Mouse (Mus musculus) intestine, embryonic 15.5 days (tissue): ENCODE results near the gene Morf4l1. TPM values are rescaled to one million over a fixed set of nuclear protein-coding genes. Genes with fewer than 3 reads are reported as not detected.
"Not testable (repeated sequence)": the region's sequence is repeated elsewhere in the genome, so short reads cannot be mapped to it uniquely, and the experiment has no call there.

Experiments used
- ATAC-seq: fragments of 200-750 bp; cut with Nextera tagmentation; 2 replicates; pipeline ENCODE4 v1.8.0; 2017; ENCODE audit warnings: moderate TSS enrichment, moderate library complexity
- H3K27ac ChIP-seq: fragments of 300-500 bp; sonication (generic); 2 replicates; pipeline ENCODE4 v1.5.1; 2015; ENCODE audit warnings: mild to moderate bottlenecking, inconsistent platforms
- H3K27me3 ChIP-seq: fragments of 300-500 bp; sonication (generic); replicated peaks from 2 replicates; pipeline ENCODE4 v1.6.1; 2015; ENCODE audit warnings: inconsistent platforms
- H3K36me3 ChIP-seq: fragments of 300-500 bp; sonication (generic); 2 replicates; pipeline ENCODE4 v1.6.1; 2015; ENCODE audit warnings: inconsistent platforms
- H3K4me1 ChIP-seq: fragments of 300-500 bp; sonication (generic); replicated peaks from 2 replicates; pipeline ENCODE4 v1.6.1; 2015; ENCODE audit warnings: inconsistent platforms
- H3K4me2 ChIP-seq: fragments of 300-500 bp; sonication (generic); replicated peaks from 2 replicates; pipeline ENCODE4 v1.6.1; 2015; ENCODE audit warnings: mild to moderate bottlenecking, inconsistent platforms
- H3K4me3 ChIP-seq: fragments of 300-500 bp; sonication (generic); replicated peaks from 2 replicates; pipeline ENCODE4 v1.5.1; 2015; ENCODE audit warnings: inconsistent platforms
- H3K9ac ChIP-seq: fragments of 300-500 bp; sonication (generic); 2 replicates; pipeline ENCODE4 v1.6.1; 2015; ENCODE audit warnings: inconsistent platforms
- H3K9me3 ChIP-seq: fragments of 300-500 bp; sonication (generic); 2 replicates; pipeline ENCODE4 v1.6.1; 2016; ENCODE audit warnings: inconsistent platforms
- WGBS: fragments of 180-500 bp; shearing (Covaris S2); methylation state at CpG from one replicate; pipeline ENCODE4 v1.1.7; 2015; 5-methylcytosine and 5-hydroxymethylcytosine counted together
- polyA plus RNA-seq: library from polyadenylated mRNA; unstranded; fragments of >200 nt; fragmentation: Nextera tagmentation; extraction: Ambion mirVana; gene quantifications from 2 replicates; pipeline ENCODE4 v1.2.1, GENCODE M21; 2015

Morf4l1 gene
- polyA plus RNA-seq, 1 experiment from 2014 or later, result 344 TPM

DNA sequence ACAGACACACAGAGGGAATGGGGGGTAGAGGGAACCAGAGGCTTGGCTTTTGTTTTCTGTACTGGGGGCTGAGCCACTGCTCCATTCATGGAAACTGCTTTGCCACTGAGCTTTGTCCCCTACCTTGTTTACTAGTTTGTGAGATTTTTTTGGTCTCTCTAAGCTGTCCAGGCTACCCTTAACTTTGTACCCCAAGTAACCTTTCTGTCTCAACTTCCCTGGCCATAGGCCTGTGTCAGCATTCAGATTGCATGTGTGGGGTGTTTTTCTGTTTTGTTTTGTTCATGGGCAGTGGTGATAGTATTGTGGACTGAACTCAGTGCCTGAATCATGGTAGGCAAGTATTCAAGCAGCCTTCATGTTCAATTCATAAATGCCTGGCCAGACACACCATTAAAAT, 6.3 kb downstream of the Morf4l1 start:
- H3K27ac ChIP-seq, result no peak overlapping the region
- no peaks in the 10 kb centered on the region for H3K27me3 ChIP-seq
- no peak for ATAC-seq
- H3K9me3 ChIP-seq, result no peaks in the 10 kb centered on the region
- H3K9ac ChIP-seq, result no peak overlapping the region
- H3K4me3 ChIP-seq, result no peak overlapping the region
- 0 out of 2 replicates have a peak, but pooled peaks cover 8% of the 10 kb centered on the region for H3K36me3 ChIP-seq
- no peak overlapping the region for H3K4me2 ChIP-seq
- no peaks in the 10 kb centered on the region; the same call in none of the 2 replicates for H3K4me1 ChIP-seq

DNA sequence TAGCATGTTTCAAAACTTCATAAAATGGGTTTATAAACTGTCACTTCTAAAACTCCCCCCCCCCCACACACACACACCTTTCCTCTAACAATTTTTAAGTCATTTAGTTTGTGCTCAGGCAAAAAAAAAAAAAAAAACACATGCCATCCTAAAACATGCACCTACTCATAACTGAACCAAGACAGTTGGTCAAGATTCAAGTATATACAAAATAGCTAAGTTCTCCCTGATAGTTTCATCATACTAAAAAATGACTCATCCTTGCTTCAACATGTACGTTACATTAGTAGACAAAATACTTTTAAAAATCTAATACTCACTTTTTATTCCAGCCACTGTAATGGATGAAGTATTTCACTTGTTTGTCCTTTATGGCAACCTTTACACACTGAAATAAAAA, 7.7 kb downstream of the Morf4l1 start:
- H3K4me3 ChIP-seq, result no peak overlapping the region
- no peaks in the 10 kb centered on the region for H3K27me3 ChIP-seq
- no peak for ATAC-seq
- 86% methylated on average over 1 of the region's 1 CpGs for WGBS
- 0 out of 2 replicates have a peak, but pooled peaks cover 8% of the 10 kb centered on the region for H3K36me3 ChIP-seq
- no peak overlapping the region for H3K4me2 ChIP-seq
- no peaks in the 10 kb centered on the region for H3K9me3 ChIP-seq
- H3K4me1 ChIP-seq, result no peaks in the 10 kb centered on the region; the same call in none of the 2 replicates
- H3K9ac ChIP-seq, result no peak overlapping the region
- H3K27ac ChIP-seq, result no peak overlapping the region

DNA sequence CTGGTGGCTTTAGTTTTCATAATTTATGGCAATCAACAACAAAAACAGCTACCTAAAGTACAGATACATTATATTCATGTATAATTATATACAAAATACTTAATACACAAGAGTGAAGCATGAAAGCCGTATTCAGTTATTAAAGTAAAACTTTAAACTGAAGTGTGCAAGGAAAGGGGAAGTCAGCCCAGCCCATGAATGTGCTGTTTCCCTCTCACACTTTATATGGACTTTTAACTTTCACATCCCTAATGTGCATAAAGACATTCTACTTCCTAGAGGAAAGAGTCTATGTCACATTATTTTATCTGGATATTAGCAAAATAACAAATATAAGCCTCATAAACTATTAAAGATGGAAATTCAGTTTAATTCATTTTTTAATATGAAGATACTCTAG, 9.1 kb downstream of the Morf4l1 start:
- Histone ChIP-seq H3K27ac (no peak overlapping the region), H3K4me1 (no peaks in the 10 kb centered on the region; the same call in none of the 2 replicates), H3K4me2 (no peak overlapping the region), H3K27me3 (no peaks in the 10 kb centered on the region), H3K36me3 (peaks cover 16% of the 10 kb centered on the region; the same call in 1 of the 2 replicates), H3K4me3 (no peak overlapping the region), H3K9ac (no peak overlapping the region), H3K9me3 (no peaks in the 10 kb centered on the region)
- ATAC-seq, result no peak
- 96% methylated on average over 1 of the region's 1 CpGs for WGBS

DNA sequence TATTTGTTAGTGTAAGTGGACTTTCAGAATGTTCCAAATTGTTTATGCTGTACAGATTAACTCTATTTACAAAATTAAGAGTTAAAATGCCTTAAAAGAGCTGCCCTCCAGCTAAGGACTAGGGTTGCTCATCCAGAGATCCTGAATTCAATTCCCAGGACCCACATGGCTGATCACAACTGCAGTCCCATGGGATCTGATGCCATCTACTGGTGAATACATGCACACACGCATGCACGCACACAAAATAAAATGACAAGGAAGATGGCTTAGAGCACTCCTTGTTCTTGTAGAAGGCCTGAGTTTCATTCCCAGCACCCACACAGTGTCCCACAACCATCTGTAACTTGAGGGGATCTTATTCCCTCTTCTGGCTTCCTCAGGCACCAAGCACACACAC, 13.8 kb downstream of the Morf4l1 start:
- ATAC-seq, result peak; percentile 26; the same call in 1 of the 2 replicates

DNA sequence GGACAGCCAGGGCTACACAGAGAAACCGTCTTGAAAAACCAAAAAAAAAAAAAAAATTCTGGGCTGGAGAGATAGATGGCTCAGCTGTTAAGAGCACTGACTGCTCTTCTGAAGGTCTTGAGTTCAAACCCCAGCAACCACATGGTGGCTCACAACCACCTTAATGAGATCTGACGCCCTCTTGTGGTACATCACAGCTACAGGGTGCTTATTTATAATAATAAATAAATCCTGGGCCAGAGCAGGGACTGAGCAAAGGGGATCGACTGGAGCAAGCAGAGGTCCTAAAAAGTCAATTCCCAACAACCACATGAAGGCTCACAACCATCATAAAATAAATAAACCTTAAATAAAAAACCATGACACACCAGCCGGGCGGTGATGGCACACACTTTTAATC, 15.6 kb downstream of the Morf4l1 start:
- ATAC-seq, result no peak
- no peaks in the 10 kb centered on the region for H3K4me1 ChIP-seq
- no peak overlapping the region for H3K27ac ChIP-seq
- 88% methylated on average over 5 of the region's 5 CpGs for WGBS
- no peak overlapping the region for H3K9ac ChIP-seq
- H3K4me3 ChIP-seq, result no peak overlapping the region
- no peaks in the 10 kb centered on the region for H3K9me3 ChIP-seq
- no peak overlapping the region for H3K4me2 ChIP-seq
- peaks cover 31% of the 10 kb centered on the region for H3K36me3 ChIP-seq
- no peaks in the 10 kb centered on the region for H3K27me3 ChIP-seq

More for the DNA sequence above, 13.8 kb downstream of the Morf4l1 start:
- WGBS, result 77% methylated on average over 2 of the region's 2 CpGs
- Histone ChIP-seq H3K27ac (no peak overlapping the region), H3K4me2 (no peak overlapping the region), H3K9me3 (no peaks in the 10 kb centered on the region), H3K4me1 (no peaks in the 10 kb centered on the region), H3K36me3 (peaks cover 33% of the 10 kb centered on the region), H3K9ac (no peak overlapping the region), H3K27me3 (no peaks in the 10 kb centered on the region), H3K4me3 (no peak overlapping the region)

DNA sequence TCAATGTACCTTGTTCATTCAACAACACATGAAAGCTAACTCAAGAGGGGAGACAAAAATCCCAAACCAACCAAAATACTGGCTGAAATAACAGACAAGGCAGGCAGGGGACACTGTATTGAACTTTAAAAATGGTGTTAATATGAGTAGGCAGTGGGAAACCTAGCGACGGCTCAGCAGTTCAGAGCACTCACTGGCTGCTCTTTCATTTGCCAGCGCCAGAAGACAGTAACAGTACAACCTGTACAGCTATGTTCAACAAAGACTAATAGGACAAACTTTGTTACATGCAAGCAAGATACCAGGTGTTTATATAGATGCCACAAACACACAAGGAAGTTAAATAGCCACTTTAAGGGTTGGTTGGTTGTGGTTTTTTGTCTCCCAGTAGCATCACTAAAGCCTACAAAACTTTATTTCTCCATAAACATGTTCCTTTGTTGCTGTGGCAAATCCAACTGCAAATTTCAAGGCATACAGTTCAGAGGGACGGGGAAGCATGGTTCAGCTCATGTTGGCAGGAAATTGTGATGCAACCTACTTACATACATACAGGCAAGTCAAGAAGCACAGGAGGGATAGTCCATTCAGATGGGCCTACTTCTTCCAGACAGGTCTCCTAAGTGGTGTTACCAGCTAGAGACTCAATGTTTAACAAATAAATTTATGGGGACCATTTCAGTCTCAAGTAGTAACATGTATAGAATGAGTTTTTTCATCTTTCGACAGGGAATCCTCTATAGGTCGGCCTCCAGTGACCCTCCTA, 25.1 kb downstream of the Morf4l1 start:
- no peak overlapping the region for H3K9ac ChIP-seq
- 94% methylated on average over 6 of the region's 6 CpGs for WGBS
- H3K27me3 ChIP-seq, result no peaks in the 10 kb centered on the region
- ATAC-seq, result no peak
- no peak overlapping the region for H3K27ac ChIP-seq
- no peaks in the 10 kb centered on the region for H3K4me1 ChIP-seq
- H3K36me3 ChIP-seq, result peaks cover 20% of the 10 kb centered on the region
- no peak overlapping the region for H3K4me3 ChIP-seq
- H3K9me3 ChIP-seq, result no peaks in the 10 kb centered on the region
- H3K4me2 ChIP-seq, result no peak overlapping the region

DNA sequence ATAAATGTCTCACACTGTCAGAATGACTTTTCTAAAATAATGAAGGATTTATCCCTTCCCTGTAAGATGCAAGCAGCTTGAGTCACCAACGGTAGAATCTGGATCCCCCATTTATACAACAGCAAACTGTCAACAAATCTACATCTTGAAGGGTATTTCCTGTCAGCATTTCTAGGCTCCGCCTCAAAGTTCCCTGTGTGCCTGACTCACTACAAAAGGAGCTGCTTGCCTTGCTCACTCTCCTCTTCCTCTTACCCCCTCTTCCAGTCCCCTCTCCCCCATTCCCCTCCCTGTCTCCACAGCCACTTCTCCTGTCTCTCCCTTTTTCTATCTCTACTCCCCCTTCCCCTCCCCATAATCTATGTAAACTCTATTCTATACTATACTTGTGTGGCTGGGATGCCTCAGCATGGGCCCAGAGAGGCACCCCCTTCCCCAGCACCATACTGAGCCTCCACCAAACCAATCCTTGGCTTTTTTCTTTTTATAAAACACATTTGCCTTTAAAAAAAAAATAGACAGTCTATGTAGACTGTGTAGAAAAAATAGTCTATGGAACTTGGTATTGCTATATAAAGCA, 26.6 kb downstream of the Morf4l1 start:
- WGBS, result 90% methylated on average over 2 of the region's 2 CpGs
- H3K4me2 ChIP-seq, result no peak overlapping the region
- ATAC-seq, result peak; percentile 45; the same call in 1 of the 2 replicates
- no peak overlapping the region for H3K27ac ChIP-seq
- H3K4me1 ChIP-seq, result no peaks in the 10 kb centered on the region
- no peaks in the 10 kb centered on the region for H3K27me3 ChIP-seq
- H3K4me3 ChIP-seq, result no peak overlapping the region
- H3K9me3 ChIP-seq, result no peaks in the 10 kb centered on the region
- peaks cover 20% of the 10 kb centered on the region for H3K36me3 ChIP-seq
- no peak overlapping the region for H3K9ac ChIP-seq

DNA sequence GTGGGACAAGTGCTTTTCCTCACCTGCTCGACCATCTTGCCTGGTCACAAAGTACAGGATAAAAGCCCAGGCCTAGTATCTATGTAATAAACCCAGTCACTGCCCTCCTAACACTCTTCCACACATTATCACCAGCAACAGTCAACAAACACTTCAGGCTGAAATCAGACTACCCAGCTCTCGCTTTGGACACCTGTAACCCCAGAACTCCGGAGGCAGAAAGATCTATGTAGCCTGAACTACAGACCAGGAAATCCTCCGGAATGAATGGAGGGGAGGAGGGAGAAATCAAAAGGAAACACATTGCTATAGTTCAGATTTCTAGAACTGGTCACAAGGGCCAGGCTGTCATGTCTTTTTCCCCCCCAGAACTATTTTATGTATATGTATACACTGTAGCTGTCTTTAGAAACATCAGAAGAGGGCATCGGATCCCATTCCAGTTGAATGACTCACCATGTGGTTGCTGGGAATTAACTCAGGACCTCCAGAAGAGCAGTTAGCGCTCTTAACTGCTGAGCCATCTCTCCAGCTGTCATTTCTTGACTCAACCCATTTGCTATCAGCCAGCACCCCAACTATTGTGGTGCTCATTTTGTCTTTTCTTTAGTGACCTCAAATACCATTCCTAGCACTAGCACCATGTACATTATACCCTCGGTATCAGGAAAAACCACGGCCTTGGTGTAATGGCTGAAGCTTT, 29.7 kb downstream of the Morf4l1 start:
- no peak overlapping the region for H3K4me3 ChIP-seq
- no peak for ATAC-seq
- H3K4me1 ChIP-seq, result no peaks in the 10 kb centered on the region
- WGBS, result 79% methylated on average over 8 of the region's 8 CpGs
- H3K27ac ChIP-seq, result no peak overlapping the region
- no peaks in the 10 kb centered on the region for H3K27me3 ChIP-seq
- H3K9ac ChIP-seq, result no peak overlapping the region
- no peaks in the 10 kb centered on the region for H3K9me3 ChIP-seq
- no peak overlapping the region for H3K4me2 ChIP-seq
- H3K36me3 ChIP-seq, result peaks cover 8% of the 10 kb centered on the region

DNA sequence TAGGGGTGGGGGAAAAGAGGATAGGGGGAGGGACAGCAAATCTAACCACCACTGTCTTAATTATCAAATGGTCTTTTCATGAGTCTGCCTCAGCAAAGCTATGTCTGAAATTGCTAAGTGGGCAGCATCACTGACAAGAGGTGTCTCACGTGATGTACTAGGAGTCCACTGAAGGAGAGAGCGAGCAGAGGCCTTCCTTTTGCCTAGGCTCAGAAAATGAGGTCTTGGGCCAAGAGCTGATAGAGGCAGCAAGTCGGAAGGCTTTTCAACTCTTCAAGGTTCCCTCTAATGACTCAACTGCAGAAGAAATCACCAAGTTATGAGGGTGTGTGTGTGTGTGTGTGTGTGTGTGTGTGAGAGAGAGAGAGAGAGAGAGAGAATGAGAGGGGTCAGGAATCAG, 30.4 kb downstream of the Morf4l1 start:
- H3K4me2 ChIP-seq, result no peak overlapping the region
- no peak overlapping the region for H3K9ac ChIP-seq
- 88% methylated on average over 3 of the region's 3 CpGs for WGBS
- H3K27ac ChIP-seq, result no peak overlapping the region
- H3K9me3 ChIP-seq, result no peaks in the 10 kb centered on the region
- H3K4me1 ChIP-seq, result no peaks in the 10 kb centered on the region
- no peak overlapping the region for H3K4me3 ChIP-seq
- H3K27me3 ChIP-seq, result no peaks in the 10 kb centered on the region
- ATAC-seq, result no peak
- peaks cover under 1% of the 10 kb centered on the region for H3K36me3 ChIP-seq

DNA sequence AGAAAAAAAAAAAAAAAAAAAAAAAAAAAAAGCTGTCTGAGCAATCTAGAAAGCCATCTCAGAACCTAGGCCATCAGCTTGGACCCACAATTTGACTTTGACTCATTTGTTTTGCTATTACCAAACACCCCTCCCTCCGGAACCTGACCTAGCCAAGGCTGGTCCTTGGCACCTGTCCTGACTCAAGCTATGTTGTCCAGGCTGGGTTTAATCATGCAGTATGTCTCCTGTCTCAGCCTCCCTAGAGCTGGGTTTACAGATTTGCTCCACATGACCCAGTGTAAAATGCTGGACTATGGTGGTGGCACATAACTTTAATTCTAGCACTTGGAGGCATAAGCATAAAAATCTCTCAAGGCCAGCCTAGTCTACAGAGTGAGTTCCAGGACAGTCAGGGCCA, 31.6 kb downstream of the Morf4l1 start:
- no peaks in the 10 kb centered on the region; the same call in 1 of the 2 replicates for H3K36me3 ChIP-seq
- H3K9ac ChIP-seq, result no peak overlapping the region
- H3K27me3 ChIP-seq, result no peaks in the 10 kb centered on the region
- ATAC-seq, result no peak
- no peak overlapping the region for H3K4me3 ChIP-seq
- H3K27ac ChIP-seq, result no peak overlapping the region
- no peaks in the 10 kb centered on the region for H3K4me1 ChIP-seq
- WGBS, result 100% methylated on average over 1 of the region's 1 CpGs
- H3K4me2 ChIP-seq, result no peak overlapping the region
- H3K9me3 ChIP-seq, result no peaks in the 10 kb centered on the region

DNA sequence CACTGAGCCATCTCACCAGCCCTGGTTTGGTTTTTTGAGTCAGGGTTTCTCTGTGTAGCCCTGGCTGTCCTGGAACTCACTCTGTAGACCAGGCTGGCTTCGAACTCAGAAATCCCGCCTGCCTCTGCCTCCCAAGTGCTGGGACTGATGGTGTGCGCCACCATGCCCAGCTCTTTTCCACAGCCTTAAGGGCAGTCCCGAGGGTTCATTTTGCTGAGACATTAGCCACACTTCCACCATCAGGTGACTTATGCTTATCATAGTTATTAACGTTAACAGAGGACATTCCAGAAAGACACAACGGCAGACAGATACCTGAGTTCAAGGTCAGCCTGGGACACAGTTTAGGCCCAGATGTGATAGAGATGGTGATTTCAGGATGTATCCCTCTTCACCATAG, 32.6 kb downstream of the Morf4l1 start:
- not testable (repeated sequence) for H3K27ac ChIP-seq, H3K9ac ChIP-seq, H3K27me3 ChIP-seq, H3K4me1 ChIP-seq, H3K4me3 ChIP-seq, H3K4me2 ChIP-seq, ATAC-seq, H3K9me3 ChIP-seq, H3K36me3 ChIP-seq
- 78% methylated on average over 6 of the region's 6 CpGs for WGBS

DNA sequence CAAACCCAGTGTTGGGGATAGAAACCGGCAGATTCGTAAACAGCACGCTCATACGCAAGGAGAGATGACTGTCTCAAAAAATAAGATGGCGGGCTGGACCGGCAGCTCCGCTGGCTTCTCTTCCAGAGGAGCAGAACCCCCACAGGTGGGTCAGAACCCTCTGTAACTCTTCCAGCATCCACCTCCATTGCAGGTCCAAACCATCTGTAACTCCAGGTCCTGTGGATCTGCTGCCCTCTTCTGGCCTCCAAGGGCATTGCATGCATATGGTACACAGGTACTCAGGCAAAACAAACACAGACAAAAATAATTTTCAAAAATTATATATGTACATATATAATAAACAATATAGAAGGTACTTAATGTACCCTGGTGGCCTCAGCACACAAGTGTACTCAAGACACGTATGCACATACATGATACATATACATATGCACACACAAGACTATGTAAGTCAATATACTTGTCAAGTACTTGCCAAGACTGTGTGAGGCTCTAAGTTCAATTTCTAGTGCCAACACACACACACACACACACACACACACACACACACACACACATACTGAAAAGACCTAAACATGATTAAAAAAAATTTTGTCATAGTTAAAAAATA, 37.6 kb downstream of the Morf4l1 start:
- Histone ChIP-seq H3K4me1 (no peaks in the 10 kb centered on the region), H3K9me3 (no peaks in the 10 kb centered on the region), H3K4me2 (no peak overlapping the region), H3K36me3 (no peaks in the 10 kb centered on the region), H3K27ac (no peak overlapping the region), H3K9ac (no peak overlapping the region), H3K27me3 (no peaks in the 10 kb centered on the region), H3K4me3 (no peak overlapping the region)
- ATAC-seq, result peak; percentile 36; the same call in 1 of the 2 replicates
- 55% methylated on average over 8 of the region's 8 CpGs for WGBS
